Mouse (Mus musculus): ENCODE measurements around the gene Cdt1.

Cdt1 gene

GRCm38 (mm10) chr8:122574667-122575251, 6.9 kb downstream of the Cdt1 start:
- no peak for DNase-seq

GRCm38 (mm10) chr8:122575286-122575685, 7.5 kb downstream of the Cdt1 start:
- DNase-seq = no peak

GRCm38 (mm10) chr8:122575735-122576647, 8.2 kb downstream of the Cdt1 start:
- DNase-seq = no peak

- peak; percentile 96 for DNase-seq
These were observed 8.8 kb downstream of the Cdt1 start, which contains the start of gene Aprt for GRCm38 (mm10) chr8:122576648-122577022. Gene Aprt (minus strand): TSS chr8:122576909.

GRCm38 (mm10) chr8:122577116-122577515, 9.3 kb downstream of the Cdt1 start:
- no peak for DNase-seq

GRCm38 (mm10) chr8:122579196-122579595, 11.4 kb downstream of the Cdt1 start:
- DNase-seq = no peak

- DNase-seq = no peak
These were observed 13.1 kb downstream of the Cdt1 start for GRCm38 (mm10) chr8:122580926-122581325.

- no peak for DNase-seq
These were observed 17.2 kb downstream of the Cdt1 start for GRCm38 (mm10) chr8:122584981-122585380.

- DNase-seq = no peak
These were observed 17.6 kb downstream of the Cdt1 start for GRCm38 (mm10) chr8:122585411-122585891.

GRCm38 (mm10) chr8:122586171-122586570, 18.4 kb downstream of the Cdt1 start:
- DNase-seq = peak; percentile 44

- DNase-seq = no peak
These were observed 18.9 kb downstream of the Cdt1 start for GRCm38 (mm10) chr8:122586749-122587148.

GRCm38 (mm10) chr8:122593240-122593639, 25.4 kb downstream of the Cdt1 start:
- DNase-seq = no peak

- no peak for DNase-seq
These were observed 26.1 kb downstream of the Cdt1 start for GRCm38 (mm10) chr8:122593783-122594507.

GRCm38 (mm10) chr8:122596031-122596430, 28.2 kb downstream of the Cdt1 start:
- DNase-seq = no peak

- DNase-seq = peak; percentile 64
These were observed 32.9 kb downstream of the Cdt1 start for GRCm38 (mm10) chr8:122600666-122601065.

GRCm38 (mm10) chr8:122604640-122605039, 36.8 kb downstream of the Cdt1 start:
- no peak for DNase-seq

- no peak for DNase-seq
These were observed 37.6 kb downstream of the Cdt1 start for GRCm38 (mm10) chr8:122605367-122605766.

GRCm38 (mm10) chr8:122606810-122607209, 39.0 kb downstream of the Cdt1 start:
- DNase-seq = no peak

- no peak for DNase-seq
These were observed 42.4 kb downstream of the Cdt1 start for GRCm38 (mm10) chr8:122610209-122610608.

- DNase-seq = peak; percentile 35
These were observed 42.9 kb downstream of the Cdt1 start for GRCm38 (mm10) chr8:122610612-122611277.

- DNase-seq = peak; percentile 97
These were observed 43.7 kb downstream of the Cdt1 start, which contains the start of the genes Galns and Trappc2l for GRCm38 (mm10) chr8:122611295-122612133. Gene Galns (minus strand): TSS chr8:122611463. Gene Trappc2l (plus strand): TSS chr8:122611640.
